Mouse (Mus musculus) adrenal gland, adult (tissue): Measurements from ENCODE around the gene Nos1ap.

Experiments used
- DNase-seq, 2 experiments: peaks; one replicate each; pipeline ENCODE4 v3.0.0; 2022 to 2023; ENCODE audit warnings: low spot score in 1 of 2; ENCODE audit not compliant: inconsistent age in 2 of 2

Nos1ap gene

GRCm38 (mm10) chr1:170502491-170503276 lies 87.0 kb downstream of the Nos1ap start:
- DNase-seq = no peak

- no peak for DNase-seq
Measured at GRCm38 (mm10) chr1:170501970-170502369, 87.7 kb downstream of the Nos1ap start.

GRCm38 (mm10) chr1:170501556-170501955 lies 88.1 kb downstream of the Nos1ap start:
- no peak for DNase-seq

GRCm38 (mm10) chr1:170499891-170500290 lies 89.8 kb downstream of the Nos1ap start:
- no peak for DNase-seq

GRCm38 (mm10) chr1:170499466-170499865 lies 90.2 kb downstream of the Nos1ap start:
- DNase-seq = no peak

GRCm38 (mm10) chr1:170498645-170499044 lies 91.0 kb downstream of the Nos1ap start:
- no peak for DNase-seq

GRCm38 (mm10) chr1:170496221-170496620 lies 93.4 kb downstream of the Nos1ap start:
- DNase-seq = peak; percentile 54 to 76

GRCm38 (mm10) chr1:170495538-170496183 lies 94.0 kb downstream of the Nos1ap start:
- DNase-seq = no peak

GRCm38 (mm10) chr1:170492527-170492926 lies 97.1 kb downstream of the Nos1ap start:
- no peak for DNase-seq

- no peak for DNase-seq
Measured at GRCm38 (mm10) chr1:170492027-170492426, 97.6 kb downstream of the Nos1ap start.

GRCm38 (mm10) chr1:170489936-170490335 lies 99.7 kb downstream of the Nos1ap start:
- no peak for DNase-seq

GRCm38 (mm10) chr1:170489450-170489849 lies 100.2 kb downstream of the Nos1ap start:
- DNase-seq = no peak

- DNase-seq = peak in 1 of 2 experiments; percentile 55
Measured at GRCm38 (mm10) chr1:170485119-170485518, 104.5 kb downstream of the Nos1ap start.

GRCm38 (mm10) chr1:170482236-170482905 lies 107.3 kb downstream of the Nos1ap start:
- no peak for DNase-seq

- DNase-seq = peak; percentile 65 to 84
Measured at GRCm38 (mm10) chr1:170481093-170481492, 108.6 kb downstream of the Nos1ap start.

GRCm38 (mm10) chr1:170479458-170479798 lies 110.2 kb downstream of the Nos1ap start:
- DNase-seq = no peak

GRCm38 (mm10) chr1:170478791-170479457 lies 110.7 kb downstream of the Nos1ap start:
- DNase-seq = peak in 1 of 2 experiments; percentile 41

- peak in 1 of 2 experiments; percentile 45 for DNase-seq
Measured at GRCm38 (mm10) chr1:170477636-170478600, 111.7 kb downstream of the Nos1ap start.

- no peak for DNase-seq
Measured at GRCm38 (mm10) chr1:170473460-170473859, 116.2 kb downstream of the Nos1ap start.

GRCm38 (mm10) chr1:170472861-170473260 lies 116.8 kb downstream of the Nos1ap start:
- no peak for DNase-seq
